Mouse (Mus musculus) limb, embryonic 15.5 days (tissue): ENCODE data around the gene Capn8. TPM values are rescaled to one million over a fixed set of nuclear protein-coding genes. Genes with fewer than 3 reads are reported as not detected.

Source experiments
- ATAC-seq: fragments of 200-750 bp; cut with Nextera tagmentation; 2 replicates; pipeline ENCODE4 v1.8.0; 2017; ENCODE audit warnings: low read depth, moderate TSS enrichment; ENCODE audit not compliant: insufficient number of reproducible peaks, low FRiP score, low TSS enrichment
- H3K27ac ChIP-seq: fragments of 300-500 bp; sonication (generic); 2 replicates; pipeline ENCODE4 v1.5.1; 2015; ENCODE audit warnings: moderate library complexity, mild to moderate bottlenecking, inconsistent platforms
- H3K27me3 ChIP-seq: fragments of 300-500 bp; sonication (generic); 2 replicates; pipeline ENCODE4 v1.6.1; 2015; ENCODE audit warnings: inconsistent platforms
- H3K36me3 ChIP-seq: fragments of 300-500 bp; sonication (generic); 2 replicates; pipeline ENCODE4 v1.6.1; 2015; ENCODE audit warnings: inconsistent platforms
- H3K4me1 ChIP-seq: fragments of 300-500 bp; sonication (generic); 2 replicates; pipeline ENCODE4 v1.6.1; 2015; ENCODE audit warnings: inconsistent platforms
- H3K4me2 ChIP-seq: fragments of 300-500 bp; sonication (generic); 2 replicates; pipeline ENCODE4 v1.6.1; 2015; ENCODE audit warnings: mild to moderate bottlenecking, inconsistent platforms
- H3K4me3 ChIP-seq: fragments of 300-500 bp; sonication (generic); 2 replicates; pipeline ENCODE4 v1.5.1; 2015; ENCODE audit warnings: mild to moderate bottlenecking, inconsistent platforms
- H3K9ac ChIP-seq: fragments of 300-500 bp; sonication (generic); 2 replicates; pipeline ENCODE4 v1.6.1; 2015; ENCODE audit warnings: inconsistent platforms
- H3K9me3 ChIP-seq: fragments of 300-500 bp; sonication (generic); 2 replicates; pipeline ENCODE4 v1.6.1; 2016; ENCODE audit warnings: inconsistent platforms
- WGBS: fragments of 180-500 bp; shearing (Covaris S2); methylation state at CpG from one replicate; pipeline ENCODE4 v1.1.7; 2015; 5-methylcytosine and 5-hydroxymethylcytosine counted together
- polyA plus RNA-seq: library from polyadenylated mRNA; unstranded; fragments of >200 nt; fragmentation: Nextera tagmentation; extraction: Ambion mirVana; gene quantifications from 2 replicates; pipeline ENCODE4 v1.2.1, GENCODE M21; 2015

Capn8 gene
- polyA plus RNA-seq, 1 experiment from 2014 or later: not detected

DNA sequence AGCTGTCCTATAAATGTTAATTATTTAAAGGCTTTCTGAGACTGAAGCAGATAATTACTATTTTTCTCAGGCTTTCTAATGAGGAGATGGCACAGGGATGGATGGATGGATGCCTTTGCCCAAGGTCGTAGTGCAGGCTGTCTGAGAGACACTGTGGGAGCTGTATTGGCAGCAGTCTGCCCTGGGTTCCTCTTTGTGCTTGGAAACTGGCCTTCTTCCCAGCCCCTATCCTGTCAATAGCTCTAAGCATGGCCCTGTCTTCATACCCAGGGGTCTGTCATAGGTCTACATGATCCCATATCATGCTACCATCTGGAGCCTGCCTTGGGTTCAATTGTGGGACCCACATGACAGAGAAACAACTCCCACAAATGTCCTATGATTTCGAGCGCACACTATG is 102.5 kb downstream of the Capn8 start:
- Histone ChIP-seq H3K4me1 (peaks cover 22% of the 10 kb centered on the region), H3K36me3 (no peaks in the 10 kb centered on the region), H3K27me3 (no peaks in the 10 kb centered on the region), H3K4me2 (no peak overlapping the region), H3K9me3 (no peaks in the 10 kb centered on the region), H3K27ac (no peak overlapping the region), H3K9ac (no peak overlapping the region), H3K4me3 (no peak overlapping the region)
- no peak for ATAC-seq
- WGBS: 86% methylated on average over 3 of the region's 3 CpGs

DNA sequence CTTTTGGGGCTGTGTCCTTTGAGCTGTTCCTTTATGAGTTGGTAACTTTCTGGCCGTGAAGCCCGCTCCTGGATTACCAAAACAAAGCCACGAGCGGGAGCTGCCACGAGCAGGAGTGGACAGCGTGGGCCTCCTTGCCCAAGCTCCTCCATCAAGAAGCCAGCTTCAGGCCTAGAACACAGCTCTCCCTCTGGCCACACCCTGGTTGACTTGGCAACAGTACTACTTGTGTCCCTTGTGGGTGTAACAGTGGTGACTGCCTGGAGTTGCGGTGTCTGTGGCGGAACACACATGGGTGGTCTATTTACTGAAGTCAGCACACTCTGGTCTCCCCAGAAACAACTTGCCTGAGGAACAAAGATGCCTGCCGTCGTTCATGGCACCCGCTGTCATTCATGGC is 104.9 kb downstream of the Capn8 start:
- 64% methylated on average over 11 of the region's 11 CpGs for WGBS
- H3K9me3 ChIP-seq: no peaks in the 10 kb centered on the region
- no peak overlapping the region for H3K4me3 ChIP-seq
- H3K27me3 ChIP-seq: no peaks in the 10 kb centered on the region
- no peak overlapping the region for H3K9ac ChIP-seq
- 0 out of 2 replicates have a peak overlapping the region, but pooled peaks have one; percentile 60 for H3K27ac ChIP-seq
- no peak overlapping the region for H3K4me2 ChIP-seq
- peaks cover 19% of the 10 kb centered on the region for H3K4me1 ChIP-seq
- no peak for ATAC-seq
- H3K36me3 ChIP-seq: no peaks in the 10 kb centered on the region

DNA sequence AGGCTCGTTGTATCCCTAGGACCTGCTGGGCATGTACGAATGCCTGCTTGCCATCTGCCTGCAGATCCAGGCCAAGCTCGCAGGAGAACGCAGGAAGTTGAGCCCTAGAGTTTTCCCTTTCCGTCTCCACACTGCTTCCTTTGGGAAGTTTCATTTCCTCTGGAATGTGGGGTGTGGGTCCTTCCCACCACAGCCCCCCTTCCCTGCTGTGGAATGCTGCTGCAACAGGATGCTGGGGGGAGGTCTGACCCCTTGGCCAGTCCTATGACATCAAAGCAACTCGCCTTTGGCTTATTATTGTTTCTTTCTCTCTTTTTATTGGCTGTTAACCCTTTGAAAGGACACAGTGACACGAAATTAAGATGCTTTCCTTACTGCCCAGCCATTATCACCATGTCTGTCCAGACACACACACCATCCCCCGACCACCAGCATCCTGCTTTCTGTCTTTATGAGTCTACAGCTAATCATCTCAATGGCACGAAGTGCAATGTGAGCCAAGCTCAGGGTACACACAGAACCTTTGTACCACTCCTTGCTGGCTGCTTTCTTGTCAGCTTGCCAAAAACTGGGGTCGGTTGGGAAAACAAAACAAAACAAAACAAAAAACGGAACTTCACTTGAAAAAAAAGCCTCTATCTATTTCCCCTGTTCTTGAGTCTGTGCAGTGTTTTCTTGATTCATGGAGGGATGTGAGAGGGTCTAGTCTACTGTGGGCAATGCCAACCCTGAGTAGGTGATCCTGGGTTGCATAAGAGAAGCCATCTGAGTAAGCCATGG is 105.9 kb downstream of the Capn8 start:
- Histone ChIP-seq H3K4me3 (no peak overlapping the region), H3K36me3 (no peaks in the 10 kb centered on the region), H3K4me1 (peaks cover 26% of the 10 kb centered on the region), H3K27ac (peak overlapping the region; percentile 50; the same call in 1 of the 2 replicates), H3K27me3 (no peaks in the 10 kb centered on the region), H3K9me3 (no peaks in the 10 kb centered on the region), H3K9ac (no peak overlapping the region), H3K4me2 (no peak overlapping the region)
- 15% methylated on average over 11 of the region's 11 CpGs for WGBS
- ATAC-seq: peak; percentile 30; the same call in 1 of the 2 replicates

DNA sequence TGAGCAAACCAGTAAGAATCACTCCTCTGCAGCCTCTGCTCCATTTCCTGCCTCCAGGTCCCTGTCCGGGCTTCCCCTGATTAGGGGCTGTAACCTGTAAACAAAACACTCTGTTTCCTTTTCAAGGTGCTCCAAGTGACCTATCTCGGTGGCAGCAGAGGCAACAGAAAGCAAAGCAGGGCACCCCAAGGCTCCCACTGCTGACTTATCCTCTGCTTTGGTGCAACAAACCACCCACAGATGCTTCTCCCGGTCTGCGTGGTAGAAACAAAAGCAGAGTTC is 106.5 kb downstream of the Capn8 start:
- H3K9ac ChIP-seq: no peak overlapping the region
- H3K4me2 ChIP-seq: no peak overlapping the region
- no peak overlapping the region for H3K4me3 ChIP-seq
- no peaks in the 10 kb centered on the region for H3K36me3 ChIP-seq
- H3K27ac ChIP-seq: peak overlapping the region; percentile 50; the same call in 1 of the 2 replicates
- WGBS: 46% methylated on average over 4 of the region's 4 CpGs
- H3K4me1 ChIP-seq: peaks cover 26% of the 10 kb centered on the region
- H3K9me3 ChIP-seq: no peaks in the 10 kb centered on the region
- ATAC-seq: no peak
- no peaks in the 10 kb centered on the region for H3K27me3 ChIP-seq

- no peak for ATAC-seq
- WGBS: 35% methylated on average over 8 of the region's 8 CpGs
- Histone ChIP-seq H3K36me3 (no peaks in the 10 kb centered on the region), H3K4me2 (no peak overlapping the region), H3K27me3 (no peaks in the 10 kb centered on the region), H3K9ac (no peak overlapping the region), H3K4me1 (peaks cover 21% of the 10 kb centered on the region), H3K9me3 (no peaks in the 10 kb centered on the region), H3K27ac (no peak overlapping the region), H3K4me3 (no peak overlapping the region)
These were observed 110.5 kb downstream of the Capn8 start for GRCm38 (mm10) chr1:182675346-182675745.

DNA sequence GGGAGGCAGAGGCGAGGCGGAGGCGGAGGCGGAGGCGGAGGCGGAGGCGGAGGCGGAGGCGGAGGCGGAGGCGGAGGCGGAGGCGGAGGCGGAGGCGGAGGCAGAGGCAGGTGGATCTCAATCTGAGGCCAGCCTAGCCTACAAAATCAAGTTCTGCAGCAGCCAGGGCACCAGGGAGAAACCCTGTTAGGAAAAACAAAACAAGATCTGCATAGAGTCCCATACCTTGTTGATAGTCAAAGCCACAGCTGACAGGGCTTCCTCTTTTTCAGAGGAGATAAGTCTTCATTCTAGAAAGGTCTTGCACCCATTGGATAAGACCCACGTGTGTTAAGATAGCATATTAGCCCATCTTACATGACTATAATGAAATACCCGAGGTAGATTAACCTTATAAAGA is 113.3 kb downstream of the Capn8 start:
- no peak overlapping the region for H3K27ac ChIP-seq
- H3K27me3 ChIP-seq: no peaks in the 10 kb centered on the region
- no peak overlapping the region for H3K9ac ChIP-seq
- no peak overlapping the region for H3K4me2 ChIP-seq
- H3K4me3 ChIP-seq: no peak overlapping the region
- no peaks in the 10 kb centered on the region for H3K9me3 ChIP-seq
- no peaks in the 10 kb centered on the region for H3K36me3 ChIP-seq
- peaks cover 19% of the 10 kb centered on the region for H3K4me1 ChIP-seq
- WGBS: 94% methylated on average over 17 of the region's 17 CpGs
- ATAC-seq: no peak

GRCm38 (mm10) chr1:182679169-182679568 is 114.4 kb downstream of the Capn8 start:
- peaks cover 20% of the 10 kb centered on the region for H3K4me1 ChIP-seq
- no peak for ATAC-seq
- no peak overlapping the region for H3K4me3 ChIP-seq
- H3K9me3 ChIP-seq: no peaks in the 10 kb centered on the region
- no peak overlapping the region for H3K9ac ChIP-seq
- no peak overlapping the region for H3K27ac ChIP-seq
- H3K36me3 ChIP-seq: no peaks in the 10 kb centered on the region
- no peaks in the 10 kb centered on the region for H3K27me3 ChIP-seq
- no peak overlapping the region for H3K4me2 ChIP-seq
- 67% methylated on average over 3 of the region's 3 CpGs for WGBS

DNA sequence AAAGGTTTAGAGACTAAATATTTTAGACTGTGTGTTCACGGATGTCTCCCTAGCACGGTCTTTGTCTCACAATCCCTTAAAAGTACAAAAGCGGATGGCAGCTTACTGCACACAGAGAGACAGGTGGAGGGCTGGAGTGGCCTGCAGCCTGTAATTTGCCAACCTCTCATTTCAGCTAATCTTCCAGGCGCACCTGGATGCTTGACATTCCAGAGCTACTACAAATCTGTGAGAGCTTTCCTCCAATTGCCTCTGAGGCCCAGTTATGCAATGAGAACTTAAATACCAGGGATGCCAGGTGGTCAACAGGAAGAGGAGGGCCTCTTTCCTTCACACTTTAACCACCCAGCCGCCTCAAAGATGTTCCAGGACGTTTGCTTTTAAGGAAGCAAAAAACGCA is 114.8 kb downstream of the Capn8 start:
- no peak for ATAC-seq
- H3K4me1 ChIP-seq: peaks cover 20% of the 10 kb centered on the region
- H3K27me3 ChIP-seq: no peaks in the 10 kb centered on the region
- H3K27ac ChIP-seq: no peak overlapping the region
- WGBS: 42% methylated on average over 7 of the region's 7 CpGs
- H3K4me2 ChIP-seq: no peak overlapping the region
- H3K9me3 ChIP-seq: no peaks in the 10 kb centered on the region
- no peak overlapping the region for H3K4me3 ChIP-seq
- H3K9ac ChIP-seq: no peak overlapping the region
- H3K36me3 ChIP-seq: no peaks in the 10 kb centered on the region

Other genes with a start within 250 kb of the Capn8 start
- gene Fbxo28, start 223.4 kb upstream of the Capn8 start, polyA plus RNA-seq: 15.8 and 19.3 TPM in 2 replicates
- gene Trp53bp2, start 155.8 kb upstream of the Capn8 start, polyA plus RNA-seq: 20.1 and 20.6 TPM in 2 replicates
- gene Capn2, start 47.4 kb upstream of the Capn8 start, polyA plus RNA-seq: 150 and 151 TPM in 2 replicates
- gene Ccdc185, start 184.2 kb downstream of the Capn8 start, polyA plus RNA-seq: not detected in 2 replicates
- 12.8 and 14.4 TPM in 2 replicates for gene Susd4, start 198.9 kb downstream of the Capn8 start, polyA plus RNA-seq